Mouse (Mus musculus): Measurements from ENCODE around the gene Fgf3. TPM values are rescaled to one million over a fixed set of nuclear protein-coding genes. Genes with fewer than 3 reads are reported as not detected.

The Fgf3 gene
- total RNA-seq, 2 experiments from 2014 or later, result not detected

Other genes with a start within 250 kb of the Fgf3 start
- 10 to 100 TPM; 18.8 to 22.6 TPM for gene Ano1, start 86.1 kb upstream of the Fgf3 start, total RNA-seq (2021)
- not detected for gene Fgf4, start 9.3 kb downstream of the Fgf3 start, total RNA-seq (2021)
- not detected for gene Fgf15, start 58.4 kb downstream of the Fgf3 start, total RNA-seq (2021)
- 10 to 100 TPM; 14.0 to 14.3 TPM for gene LTO1, start 77.0 kb downstream of the Fgf3 start, total RNA-seq (2021)
- 10 to 100 TPM; 37.2 to 58.8 TPM for gene Ccnd1, start 101.8 kb downstream of the Fgf3 start, total RNA-seq (2021)

Measured in heart, postnatal 14 days (tissue).